ENCODE assay signal across 9 mouse cellular contexts in genomic region chr11:108889121-108889520, GRCm38 (mm10). TPM values are rescaled to one million over a fixed set of nuclear protein-coding genes. Genes with fewer than 3 reads are reported as not detected.
DNase-seq lines count a peak whose midpoint lies in the region; ATAC-seq and TF ChIP-seq lines count a peak whose summit lies in the region.
"Had no signal": no experiment of that assay in that cellular context is flagged by ENCODE, and none has a peak within 500 bp of the region (broad histone marks: within the 10 kb centered on the region; RNA-seq: fewer than 3 reads in every experiment).

No protein-coding gene starts in this region.

- H3K4me3 ChIP-seq in kidney, embryonic 16.5 days (ENCODE audit: low read length), result no peak overlapping the region
- H3K4me3 ChIP-seq in ES-Bruce4 (ENCODE audit: low read depth, low read length), result no peak overlapping the region
- no peak overlapping the region for H3K4me3 ChIP-seq in limb, embryonic 15.5 days
- H3K4me3 ChIP-seq: megakaryocyte, embryonic 14.5 days had no signal

- TF ChIP-seq CTCF in ES-Bruce4 (IDR thresholded peaks at IDR 0.05; ENCODE audit: low read depth, low read length), result peak; percentile 69

- H3K9me3 ChIP-seq in kidney, embryonic 16.5 days (ENCODE audit: low read length), result no peaks in the 10 kb centered on the region
- no peaks in the 10 kb centered on the region for H3K9me3 ChIP-seq in ES-Bruce4 (replicated peaks; ENCODE audit: control insufficient read depth, insufficient read depth, low read length, poor library complexity, severe bottlenecking)
- H3K9me3 ChIP-seq in limb, embryonic 15.5 days, result no peaks in the 10 kb centered on the region

- no peak for TF ChIP-seq POLR2A in ES-Bruce4 (IDR thresholded peaks at IDR 0.05; ENCODE audit: insufficient read depth, low read length)

- H3K27ac ChIP-seq in kidney, embryonic 16.5 days (ENCODE audit: low read length), result no peak overlapping the region
- no peak overlapping the region for H3K27ac ChIP-seq in ES-Bruce4 (ENCODE audit: insufficient read depth, low read length)
- H3K27ac ChIP-seq in limb, embryonic 15.5 days, result peak overlapping the region; percentile 94

- WGBS in kidney, embryonic 16.5 days, result 39% methylated on average over 11 of the region's 11 CpGs
- 47% methylated on average over 11 of the region's 11 CpGs for WGBS in limb, embryonic 15.5 days

- H3K4me2 ChIP-seq in kidney, embryonic 16.5 days (replicated peaks; ENCODE audit: low read depth, low read length), result no peak overlapping the region
- no peak overlapping the region for H3K4me2 ChIP-seq in limb, embryonic 15.5 days

- H3K36me3 ChIP-seq in kidney, embryonic 16.5 days (ENCODE audit: insufficient read depth, low read length), result no peaks in the 10 kb centered on the region
- H3K36me3 ChIP-seq in ES-Bruce4 (ENCODE audit: control insufficient read depth, insufficient read depth, low read length, poor library complexity, severe bottlenecking), result no peaks in the 10 kb centered on the region
- no peaks in the 10 kb centered on the region for H3K36me3 ChIP-seq in limb, embryonic 15.5 days

- H3K9ac ChIP-seq in kidney, embryonic 16.5 days (replicated peaks; ENCODE audit: low read length), result no peak overlapping the region
- H3K9ac ChIP-seq in ES-Bruce4 (ENCODE audit: low read depth, poor library complexity, severe bottlenecking), result no peak overlapping the region
- no peak overlapping the region for H3K9ac ChIP-seq in limb, embryonic 15.5 days

- no peaks in the 10 kb centered on the region for H3K27me3 ChIP-seq in kidney, embryonic 16.5 days (ENCODE audit: insufficient read depth, low read length)
- H3K27me3 ChIP-seq in ES-Bruce4 (ENCODE audit: control insufficient read depth, insufficient read depth, low read length, poor library complexity, severe bottlenecking), result no peaks in the 10 kb centered on the region
- no peaks in the 10 kb centered on the region for H3K27me3 ChIP-seq in limb, embryonic 15.5 days

- TF ChIP-seq EP300 in ES-Bruce4 (IDR thresholded peaks at IDR 0.05; ENCODE audit: insufficient read depth, low read depth, low read length), result no peak

- H3K4me1 ChIP-seq in kidney, embryonic 16.5 days (ENCODE audit: insufficient read depth, low read length), result peaks cover 43% of the 10 kb centered on the region
- H3K4me1 ChIP-seq in ES-Bruce4 (ENCODE audit: control insufficient read depth, insufficient read depth, low read length), result peaks cover 5% of the 10 kb centered on the region
- peaks cover 56% of the 10 kb centered on the region for H3K4me1 ChIP-seq in limb, embryonic 15.5 days
- H3K4me1 ChIP-seq: megakaryocyte, embryonic 14.5 days had no signal

- no peak for ATAC-seq in kidney, embryonic 16.5 days (ENCODE audit: low FRiP score, low TSS enrichment)
- ATAC-seq in common myeloid progenitor, adult 5-6 weeks (replicated peaks; ENCODE audit: low read depth, poor library complexity, severe bottlenecking), result 0 out of 2 replicates have a peak, but pooled peaks have one; percentile 52
- ATAC-seq in limb, embryonic 15.5 days (ENCODE audit: insufficient number of reproducible peaks, low FRiP score, low TSS enrichment, low read depth), result no peak
- ATAC-seq in megakaryocyte, adult 5-6 weeks (ENCODE audit: poor library complexity, severe bottlenecking), result no peak
- ATAC-seq in granulocyte monocyte progenitor cell, adult 5-6 weeks (replicated peaks; ENCODE audit: poor library complexity, severe bottlenecking), result no peak

- DNase-seq in kidney, adult 18-20 months, result peak; percentile 21
- no peak for DNase-seq in cerebellum, adult 9-11 months

RNA-seq across cellular contexts. Expression of gene Axin2, which starts 31.0 kb away (rescaled TPM):
- polyA plus RNA-seq in kidney, embryonic 16.5 days (2015; fragmentation: Nextera tagmentation; extraction: Ambion mirVana), result 4.7 and 5.7 TPM in 2 replicates
- polyA plus RNA-seq in ES-Bruce4 (2011; ENCODE audit: insufficient read depth, insufficient read length, low read depth, missing spikeins), result 11.4 and 14.5 TPM in 2 replicates
- 0.73 and 1.9 TPM in 2 replicates for total RNA-seq in common myeloid progenitor, adult 5-6 weeks (2017)
- polyA plus RNA-seq in limb, embryonic 15.5 days (2015; fragmentation: Nextera tagmentation; extraction: Ambion mirVana), result 15.8 and 20.3 TPM in 2 replicates
- total RNA-seq in megakaryocyte, adult 5-6 weeks (2015), result 1.8 and 3.1 TPM in 2 replicates
- 1.3 and 1.5 TPM in 2 replicates for total RNA-seq in megakaryocyte, adult 5-6 weeks (2017)
- total RNA-seq in granulocyte monocyte progenitor cell, adult 5-6 weeks (2014; fragmentation: Nextera tagmentation), result 1.1 and 1.7 TPM in 2 replicates
- 0.34 and 0.67 TPM in 2 replicates for total RNA-seq in granulocyte monocyte progenitor cell, adult 5-6 weeks (2017)
